Mouse (Mus musculus) heart, adult 11 months (tissue): ENCODE measurements at regions not wholly inside any gene's neighbourhood (a gene's known extent, or its start where the extent isn't known, plus 50 kb on each side); places are given as distances from the start of the nearest gene placed in this dataset.

Experiments used
- DNase-seq: peaks from one replicate; pipeline ENCODE4 v3.0.0; 2022

- no peak for DNase-seq
Observed at GRCm38 (mm10) chr9:117967080-117967479, 73.2 kb upstream of the Azi2 start.

- peak; percentile 75 for DNase-seq
Observed at GRCm38 (mm10) chr9:117966326-117966989, 73.8 kb upstream of the Azi2 start.

GRCm38 (mm10) chr9:117962088-117963030, 77.9 kb upstream of the Azi2 start:
- peak; percentile 76 for DNase-seq

- DNase-seq, result no peak
Observed at GRCm38 (mm10) chr9:117959845-117960244, 80.5 kb upstream of the Azi2 start.

- no peak for DNase-seq
Observed at GRCm38 (mm10) chr9:117957195-117957594, 83.1 kb upstream of the Azi2 start.

- peak; percentile 91 for DNase-seq
Observed at GRCm38 (mm10) chr9:117956691-117957090, 83.6 kb upstream of the Azi2 start.

GRCm38 (mm10) chr9:117927466-117927847, 112.8 kb upstream of the Azi2 start:
- no peak for DNase-seq

GRCm38 (mm10) chr9:117926700-117927465, 113.4 kb upstream of the Azi2 start:
- no peak for DNase-seq

- peak; percentile 34 for DNase-seq
Observed at GRCm38 (mm10) chr9:117922992-117923391, 117.3 kb upstream of the Azi2 start.

GRCm38 (mm10) chr9:117907895-117908424, 132.3 kb upstream of the Azi2 start:
- DNase-seq, result no peak

GRCm38 (mm10) chr9:117905045-117905747, 135.1 kb upstream of the Azi2 start:
- no peak for DNase-seq

GRCm38 (mm10) chr9:117904621-117905020, 135.7 kb upstream of the Azi2 start:
- DNase-seq, result no peak

GRCm38 (mm10) chr9:117903025-117903424, 137.3 kb upstream of the Azi2 start:
- DNase-seq, result no peak

- no peak for DNase-seq
Observed at GRCm38 (mm10) chr9:117902239-117902939, 137.9 kb upstream of the Azi2 start.

- DNase-seq, result no peak
Observed at GRCm38 (mm10) chr9:117900631-117901030, 139.7 kb upstream of the Azi2 start.

- no peak for DNase-seq
Observed at GRCm38 (mm10) chr9:117896517-117896916, 143.8 kb upstream of the Azi2 start.

- no peak for DNase-seq
Observed at GRCm38 (mm10) chr9:117892601-117893000, 147.7 kb upstream of the Azi2 start.

GRCm38 (mm10) chr9:117873172-117873571, 167.1 kb upstream of the Azi2 start:
- no peak for DNase-seq

GRCm38 (mm10) chr9:117872387-117873081, 167.8 kb upstream of the Azi2 start:
- peak; percentile 88 for DNase-seq

- peak; percentile 84 for DNase-seq
Observed at GRCm38 (mm10) chr9:117872021-117872386, 168.3 kb upstream of the Azi2 start.

GRCm38 (mm10) chr9:117870616-117871015, 169.7 kb upstream of the Azi2 start:
- peak; percentile 22 for DNase-seq
